Mouse (Mus musculus): ENCODE measurements at regions not wholly inside any gene's neighbourhood (a gene's known extent, or its start where the extent isn't known, plus 50 kb on each side); places are given as distances from the start of the nearest gene placed in this dataset.

DNA sequence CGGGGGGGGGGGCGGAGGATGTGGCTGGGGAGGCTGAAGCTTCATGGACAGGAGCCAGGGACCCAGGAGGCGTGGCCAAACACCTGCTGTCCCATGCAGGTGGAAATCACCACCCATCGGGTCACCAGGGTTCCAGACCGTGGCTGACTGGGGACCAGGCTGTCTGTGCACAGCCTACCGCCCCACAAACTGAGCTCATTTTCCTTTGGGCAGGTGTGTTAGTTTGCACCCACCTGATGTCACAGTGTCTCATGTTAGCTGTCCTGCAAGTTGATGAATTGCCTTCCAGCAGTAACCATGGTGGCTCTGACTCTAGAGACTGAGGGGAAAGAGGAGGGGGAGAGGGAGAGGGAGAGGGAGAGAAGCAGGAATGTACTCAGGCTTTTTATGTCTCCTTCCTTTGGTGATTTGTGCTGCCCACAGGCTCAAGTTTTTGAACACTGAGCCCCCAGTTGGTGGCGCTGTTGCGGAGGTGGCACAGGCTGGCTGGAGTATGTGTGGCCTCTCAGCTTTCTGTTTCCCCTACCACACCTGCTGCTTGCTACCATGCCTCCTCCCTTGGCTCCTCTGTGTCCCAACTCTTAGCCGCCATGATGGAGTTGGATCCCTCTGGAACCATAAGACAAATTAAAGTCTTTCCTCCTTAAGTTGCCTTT, 107.8 kb upstream of the Man2a1 start:
- TF ChIP-seq CTCF (IDR thresholded peaks at IDR 0.05) (peak; percentile 73), EP300 (IDR thresholded peaks at IDR 0.05) (no peak)

All from lung, postnatal 0 days (tissue).